Mouse (Mus musculus) hindbrain, embryonic 15.5 days (tissue): ENCODE measurements around the gene 1110002E22Rik. TPM values are rescaled to one million over a fixed set of nuclear protein-coding genes. Genes with fewer than 3 reads are reported as not detected.
A peak's percentile ranks its signal among the peaks of the same experiment; 100 is the strongest.

Experiments
- ATAC-seq: fragments of 200-750 bp; cut with Nextera tagmentation; 2 replicates; pipeline ENCODE4 v1.8.0; 2017; ENCODE audit warnings: low read depth, moderate number of reproducible peaks, moderate TSS enrichment; ENCODE audit not compliant: low FRiP score
- H3K27ac ChIP-seq: fragments of 300-500 bp; sonication (generic); replicated peaks from 2 replicates; pipeline ENCODE4 v1.5.1; 2015; ENCODE audit warnings: mild to moderate bottlenecking, inconsistent platforms
- H3K27me3 ChIP-seq: fragments of 300-500 bp; sonication (generic); 2 replicates; pipeline ENCODE4 v1.6.1; 2015; ENCODE audit warnings: control low read depth, inconsistent platforms
- H3K36me3 ChIP-seq: fragments of 300-500 bp; sonication (generic); 2 replicates; pipeline ENCODE4 v1.6.1; 2015; ENCODE audit warnings: control low read depth, inconsistent platforms
- H3K4me1 ChIP-seq: fragments of 300-500 bp; sonication (generic); replicated peaks from 2 replicates; pipeline ENCODE4 v1.6.1; 2015; ENCODE audit warnings: control low read depth, inconsistent platforms
- H3K4me2 ChIP-seq: fragments of 300-500 bp; sonication (generic); 2 replicates; pipeline ENCODE4 v1.6.1; 2015; ENCODE audit warnings: moderate library complexity, mild to moderate bottlenecking, inconsistent platforms
- H3K4me3 ChIP-seq: fragments of 300-500 bp; sonication (generic); 2 replicates; pipeline ENCODE4 v1.5.1; 2015; ENCODE audit warnings: mild to moderate bottlenecking, inconsistent platforms
- H3K9ac ChIP-seq: fragments of 300-500 bp; sonication (generic); 2 replicates; pipeline ENCODE4 v1.6.1; 2015; ENCODE audit warnings: inconsistent platforms
- H3K9me3 ChIP-seq: fragments of 300-500 bp; sonication (generic); 2 replicates; pipeline ENCODE4 v1.6.1; 2016; ENCODE audit warnings: control low read depth, inconsistent platforms
- WGBS: fragments of 180-500 bp; shearing (Covaris S2); methylation state at CpG from one replicate; pipeline ENCODE4 v1.1.7; 2015; 5-methylcytosine and 5-hydroxymethylcytosine counted together
- polyA plus RNA-seq: library from polyadenylated mRNA; unstranded; fragments of >200 nt; fragmentation: Nextera tagmentation; extraction: Ambion mirVana; gene quantifications from 2 replicates; pipeline ENCODE4 v1.2.1, GENCODE M21; 2015

1110002E22Rik gene
- polyA plus RNA-seq, 1 experiment from 2014 or later, result 0.16 TPM

GRCm38 (mm10) chr3:138083896-138084295, 19.0 kb downstream of the 1110002E22Rik start:
- Histone ChIP-seq H3K36me3 (no peaks in the 10 kb centered on the region), H3K4me1 (peaks cover 4% of the 10 kb centered on the region; the same call in 1 of the 2 replicates), H3K4me3 (no peak overlapping the region), H3K9ac (no peak overlapping the region), H3K27me3 (0 out of 2 replicates have a peak, but pooled peaks cover 2% of the 10 kb centered on the region), H3K27ac (no peak overlapping the region), H3K4me2 (no peak overlapping the region), H3K9me3 (no peaks in the 10 kb centered on the region)
- ATAC-seq, result no peak
- 81% methylated on average over 4 of the region's 4 CpGs for WGBS

GRCm38 (mm10) chr3:138095301-138095700, 30.4 kb downstream of the 1110002E22Rik start:
- Histone ChIP-seq H3K36me3 (no peaks in the 10 kb centered on the region), H3K4me3 (no peak overlapping the region), H3K9me3 (no peaks in the 10 kb centered on the region), H3K27ac (peak overlapping the region; percentile 55; the same call in 1 of the 2 replicates), H3K4me2 (no peak overlapping the region), H3K27me3 (no peaks in the 10 kb centered on the region), H3K9ac (no peak overlapping the region), H3K4me1 (0 out of 2 replicates have a peak, but pooled peaks cover 7% of the 10 kb centered on the region)
- no peak for ATAC-seq
- WGBS, result 76% methylated on average over 3 of the region's 3 CpGs

GRCm38 (mm10) chr3:138095718-138096117, 30.9 kb downstream of the 1110002E22Rik start:
- Histone ChIP-seq H3K4me2 (no peak overlapping the region), H3K4me1 (0 out of 2 replicates have a peak, but pooled peaks cover 7% of the 10 kb centered on the region), H3K27me3 (no peaks in the 10 kb centered on the region), H3K27ac (peak overlapping the region; percentile 55; the same call in 1 of the 2 replicates), H3K9ac (no peak overlapping the region), H3K9me3 (no peaks in the 10 kb centered on the region), H3K36me3 (no peaks in the 10 kb centered on the region), H3K4me3 (no peak overlapping the region)
- ATAC-seq, result peak; percentile 79
- 42% methylated on average over 10 of the region's 10 CpGs for WGBS

- WGBS, result 77% methylated on average over 19 of the region's 19 CpGs
- Histone ChIP-seq H3K27ac (no peak overlapping the region), H3K9me3 (no peaks in the 10 kb centered on the region), H3K27me3 (no peaks in the 10 kb centered on the region), H3K4me1 (0 out of 2 replicates have a peak, but pooled peaks cover 7% of the 10 kb centered on the region), H3K4me2 (no peak overlapping the region), H3K4me3 (no peak overlapping the region), H3K36me3 (no peaks in the 10 kb centered on the region), H3K9ac (no peak overlapping the region)
- ATAC-seq, result no peak
Observed at GRCm38 (mm10) chr3:138096263-138097028, 31.6 kb downstream of the 1110002E22Rik start.

GRCm38 (mm10) chr3:138097718-138098117, 32.9 kb downstream of the 1110002E22Rik start:
- Histone ChIP-seq H3K4me3 (no peak overlapping the region), H3K36me3 (no peaks in the 10 kb centered on the region), H3K4me2 (no peak overlapping the region), H3K9ac (peak overlapping the region; percentile 3; the same call in 1 of the 2 replicates), H3K27ac (no peak overlapping the region), H3K9me3 (no peaks in the 10 kb centered on the region), H3K27me3 (no peaks in the 10 kb centered on the region), H3K4me1 (0 out of 2 replicates have a peak, but pooled peaks cover 7% of the 10 kb centered on the region)
- 87% methylated on average over 1 of the region's 1 CpGs for WGBS
- ATAC-seq, result no peak

GRCm38 (mm10) chr3:138101936-138102335, 37.1 kb downstream of the 1110002E22Rik start:
- Histone ChIP-seq H3K9me3 (no peaks in the 10 kb centered on the region), H3K36me3 (no peaks in the 10 kb centered on the region), H3K4me3 (no peak overlapping the region), H3K27ac (no peak overlapping the region), H3K27me3 (no peaks in the 10 kb centered on the region), H3K4me1 (no peaks in the 10 kb centered on the region), H3K9ac (no peak overlapping the region), H3K4me2 (no peak overlapping the region)
- 94% methylated on average over 4 of the region's 4 CpGs for WGBS
- ATAC-seq, result no peak

GRCm38 (mm10) chr3:138103690-138104089, 38.8 kb downstream of the 1110002E22Rik start:
- no peak for ATAC-seq
- Histone ChIP-seq H3K9ac (no peak overlapping the region), H3K27me3 (no peaks in the 10 kb centered on the region), H3K4me2 (no peak overlapping the region), H3K9me3 (no peaks in the 10 kb centered on the region), H3K4me3 (no peak overlapping the region), H3K4me1 (no peaks in the 10 kb centered on the region), H3K27ac (no peak overlapping the region), H3K36me3 (no peaks in the 10 kb centered on the region)
- WGBS, result 95% methylated on average over 4 of the region's 4 CpGs

- H3K4me2 ChIP-seq, result no peak overlapping the region
- ATAC-seq, result no peak
- no peaks in the 10 kb centered on the region for H3K36me3 ChIP-seq
- H3K4me1 ChIP-seq, result no peaks in the 10 kb centered on the region
- no peak overlapping the region for H3K9ac ChIP-seq
- no peaks in the 10 kb centered on the region for H3K27me3 ChIP-seq
- 70% methylated on average over 5 of the region's 5 CpGs for WGBS
- no peak overlapping the region for H3K4me3 ChIP-seq
- no peak overlapping the region for H3K27ac ChIP-seq
- H3K9me3 ChIP-seq, result no peaks in the 10 kb centered on the region
Observed at GRCm38 (mm10) chr3:138105056-138105455, 40.2 kb downstream of the 1110002E22Rik start.

- H3K4me1 ChIP-seq, result no peaks in the 10 kb centered on the region
- H3K4me3 ChIP-seq, result no peak overlapping the region
- no peak for ATAC-seq
- H3K4me2 ChIP-seq, result no peak overlapping the region
- H3K9ac ChIP-seq, result no peak overlapping the region
- H3K9me3 ChIP-seq, result no peaks in the 10 kb centered on the region
- WGBS, result 95% methylated on average over 10 of the region's 10 CpGs
- H3K27me3 ChIP-seq, result no peaks in the 10 kb centered on the region
- no peak overlapping the region for H3K27ac ChIP-seq
- H3K36me3 ChIP-seq, result no peaks in the 10 kb centered on the region
Observed at GRCm38 (mm10) chr3:138106887-138107286, 42.0 kb downstream of the 1110002E22Rik start.

GRCm38 (mm10) chr3:138110910-138111782, 46.3 kb downstream of the 1110002E22Rik start:
- Histone ChIP-seq H3K36me3 (no peaks in the 10 kb centered on the region), H3K4me2 (no peak overlapping the region), H3K9me3 (no peaks in the 10 kb centered on the region), H3K27ac (no peak overlapping the region), H3K9ac (no peak overlapping the region), H3K4me1 (no peaks in the 10 kb centered on the region), H3K27me3 (no peaks in the 10 kb centered on the region), H3K4me3 (no peak overlapping the region)
- peak; percentile 48; the same call in 1 of the 2 replicates for ATAC-seq
- WGBS, result 95% methylated on average over 19 of the region's 19 CpGs

- WGBS, result 85% methylated on average over 17 of the region's 17 CpGs
- no peaks in the 10 kb centered on the region for H3K9me3 ChIP-seq
Observed at GRCm38 (mm10) chr3:138114106-138114505, 49.3 kb downstream of the 1110002E22Rik start.

GRCm38 (mm10) chr3:138116871-138117270, 52.0 kb downstream of the 1110002E22Rik start:
- no peak for ATAC-seq
- WGBS, result 88% methylated on average over 4 of the region's 4 CpGs

More at GRCm38 (mm10) chr3:138114106-138114505, 49.3 kb downstream of the 1110002E22Rik start:
- Histone ChIP-seq H3K4me1 (no peaks in the 10 kb centered on the region), H3K27ac (no peak overlapping the region), H3K36me3 (no peaks in the 10 kb centered on the region), H3K9ac (no peak overlapping the region), H3K4me3 (no peak overlapping the region), H3K4me2 (no peak overlapping the region), H3K27me3 (no peaks in the 10 kb centered on the region)
- ATAC-seq, result no peak

More at GRCm38 (mm10) chr3:138116871-138117270, 52.0 kb downstream of the 1110002E22Rik start:
- Histone ChIP-seq H3K27me3 (no peaks in the 10 kb centered on the region), H3K27ac (no peak overlapping the region), H3K4me3 (no peak overlapping the region), H3K9ac (no peak overlapping the region), H3K4me2 (no peak overlapping the region), H3K9me3 (no peaks in the 10 kb centered on the region), H3K4me1 (no peaks in the 10 kb centered on the region), H3K36me3 (no peaks in the 10 kb centered on the region)
